Mouse (Mus musculus) MEL-GATA-1-ER (cell line): ENCODE measurements around the gene Kras.

Experiments
- DNase-seq: peaks from one replicate; pipeline ENCODE4 v3.0.0-alpha.2; 2012; ENCODE audit warnings: low read depth; ENCODE audit errors: extremely low read depth

The Kras gene

DNA sequence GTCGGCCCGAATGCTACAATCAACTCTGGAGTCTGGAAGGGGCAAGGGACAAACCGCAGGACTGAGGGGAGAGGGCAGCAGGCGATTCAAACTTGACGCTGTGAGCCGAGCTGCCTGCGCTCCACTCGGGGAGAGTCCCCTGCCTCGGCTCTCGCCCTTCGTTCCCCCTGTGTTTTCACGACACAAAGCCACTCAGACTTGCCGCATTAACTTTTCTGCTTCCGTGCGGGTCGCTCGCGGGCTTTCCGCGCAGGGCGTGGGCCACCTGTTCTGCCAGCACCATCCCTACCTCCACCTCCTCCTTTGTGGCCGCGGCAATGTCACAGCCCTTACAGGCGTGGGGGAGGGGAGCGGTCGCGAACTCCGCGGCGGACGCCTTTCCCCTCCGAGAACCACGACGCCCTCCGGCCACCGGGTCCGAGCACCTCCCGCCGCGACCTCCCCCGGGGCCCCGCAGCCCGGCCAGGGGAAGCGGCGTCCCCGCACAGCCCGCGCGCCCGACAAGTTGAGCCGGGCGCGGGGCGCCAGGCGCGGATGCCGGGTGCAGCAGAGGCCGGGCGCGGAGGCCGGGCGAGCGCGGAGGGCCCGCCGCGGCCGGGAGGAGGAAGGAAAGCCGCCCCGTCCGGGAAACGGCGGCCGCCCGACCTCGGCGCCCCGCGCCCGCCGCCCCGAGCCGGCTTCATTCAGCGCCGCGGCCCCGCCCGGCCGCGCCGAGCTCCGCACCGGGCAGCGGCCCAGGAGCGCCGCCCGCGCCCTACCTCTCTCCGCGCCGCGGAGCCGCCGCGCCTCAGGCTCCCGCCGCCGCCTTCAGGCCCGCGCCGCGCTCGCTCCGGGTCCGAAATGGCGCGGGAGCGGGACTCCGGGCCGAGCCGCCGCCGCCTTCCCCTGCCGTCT lies 501 bp downstream of the Kras start:
- no peak for DNase-seq

DNA sequence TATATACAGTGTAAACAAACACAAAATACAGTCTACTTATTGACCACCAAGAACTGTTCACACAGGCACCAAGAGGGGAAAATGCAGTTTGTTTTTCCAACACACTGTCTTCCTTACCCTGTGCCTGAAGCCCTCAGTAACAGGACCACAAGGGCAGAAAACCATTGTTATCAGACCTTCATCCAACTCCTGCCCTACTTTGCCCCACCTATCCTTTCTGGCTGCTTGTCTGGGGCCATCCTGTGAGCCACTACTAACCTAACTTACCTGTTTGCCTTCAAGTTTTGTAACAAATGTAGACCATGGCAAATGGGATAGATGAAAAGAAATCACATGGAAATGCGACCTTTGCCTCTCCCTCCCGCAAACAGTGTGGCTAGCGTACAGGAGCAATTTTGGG lies 2.2 kb downstream of the Kras start:
- no peak for DNase-seq

DNA sequence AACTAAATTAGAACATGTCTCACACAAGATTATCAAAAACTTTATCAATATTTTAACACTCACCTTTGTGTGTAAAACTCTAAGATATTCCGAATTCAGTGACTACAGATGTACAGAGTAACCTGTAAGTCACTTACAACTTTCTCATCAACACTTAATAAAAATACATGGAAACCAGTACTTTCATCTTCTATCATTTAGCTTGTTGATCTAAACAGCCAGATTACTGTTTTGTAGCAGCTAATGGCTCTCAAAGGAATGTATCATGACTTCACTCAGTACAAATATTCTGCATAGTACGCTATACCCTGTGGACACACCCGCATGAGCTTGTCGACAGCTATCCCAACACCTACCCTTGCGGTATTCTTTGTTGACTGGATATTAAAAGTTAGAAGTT lies 3.2 kb downstream of the Kras start:
- no peak for DNase-seq

DNA sequence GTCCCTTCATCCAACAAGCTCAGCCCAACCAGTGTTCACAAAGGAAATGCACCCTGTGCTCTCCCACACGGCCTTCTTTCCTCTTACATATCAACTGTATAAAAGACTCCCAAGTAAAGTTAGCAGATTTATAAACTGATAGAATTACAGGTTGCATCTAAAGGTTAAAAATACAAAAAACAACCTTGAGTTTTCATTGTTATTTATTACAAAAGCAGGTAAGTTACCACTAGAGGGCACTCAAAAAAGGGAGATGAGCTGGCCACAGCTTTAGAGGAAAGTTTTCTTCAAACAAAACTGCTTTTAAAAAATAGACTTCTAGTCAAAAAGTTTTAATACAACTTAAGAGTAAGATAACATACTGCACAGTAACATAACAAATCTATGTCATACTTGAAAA lies 7.5 kb downstream of the Kras start:
- no peak for DNase-seq

DNA sequence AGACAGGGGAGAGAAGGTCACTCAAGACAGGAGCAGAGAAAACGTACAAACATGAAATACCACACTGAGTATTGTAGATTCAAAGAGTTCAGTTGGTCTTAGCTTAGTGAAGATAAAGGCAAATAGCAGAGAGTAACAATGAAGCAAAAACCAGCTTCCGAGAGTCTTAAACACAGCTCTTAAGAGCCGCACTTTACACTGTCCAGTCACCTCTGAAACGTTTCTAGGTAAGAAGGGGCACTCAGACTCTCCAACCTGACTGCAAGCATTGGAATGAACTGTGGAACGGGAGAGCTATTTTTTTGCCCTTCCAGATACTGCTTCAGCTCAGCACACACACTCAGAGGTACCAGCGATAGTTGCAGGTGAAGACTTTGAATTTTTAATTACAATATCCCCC lies 9.8 kb downstream of the Kras start:
- DNase-seq, result no peak

DNA sequence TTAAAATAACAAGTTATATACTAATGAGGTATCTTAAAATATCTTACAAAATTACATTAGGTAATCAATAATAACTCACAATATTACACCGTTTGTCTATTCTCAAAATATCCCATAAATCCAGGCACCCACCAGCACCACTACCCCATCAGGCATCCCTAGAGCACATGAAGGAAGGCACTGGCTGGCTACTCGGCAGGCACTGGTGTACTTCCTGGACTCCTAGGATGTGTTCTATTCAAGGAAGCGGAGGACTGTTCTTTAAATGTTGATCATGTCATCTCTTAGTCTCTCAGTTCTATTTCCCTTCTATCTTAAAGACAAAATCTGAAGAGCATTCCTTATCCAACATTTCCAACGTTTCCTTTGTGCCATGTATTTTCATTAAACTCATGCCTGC lies 12.9 kb downstream of the Kras start:
- DNase-seq, result no peak

DNA sequence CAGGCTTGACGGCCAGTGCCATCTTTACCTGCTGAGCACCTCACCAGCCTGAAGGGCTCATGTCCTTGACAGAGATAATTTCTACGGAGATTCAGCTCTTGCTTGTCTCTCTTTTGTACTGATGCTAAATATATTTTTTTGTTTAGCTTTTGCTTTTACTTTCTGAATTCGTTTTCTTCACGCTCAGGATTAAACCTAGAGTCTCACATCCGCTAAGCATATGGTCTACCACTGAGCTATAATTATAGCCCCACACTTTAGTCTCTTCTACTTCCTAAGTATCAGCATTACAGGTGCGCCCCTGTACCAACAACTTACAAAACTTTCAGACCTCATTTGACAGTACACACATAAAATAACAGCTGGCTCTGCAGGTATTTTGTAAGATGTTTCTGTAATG lies 14.7 kb downstream of the Kras start:
- DNase-seq, result no peak

DNA sequence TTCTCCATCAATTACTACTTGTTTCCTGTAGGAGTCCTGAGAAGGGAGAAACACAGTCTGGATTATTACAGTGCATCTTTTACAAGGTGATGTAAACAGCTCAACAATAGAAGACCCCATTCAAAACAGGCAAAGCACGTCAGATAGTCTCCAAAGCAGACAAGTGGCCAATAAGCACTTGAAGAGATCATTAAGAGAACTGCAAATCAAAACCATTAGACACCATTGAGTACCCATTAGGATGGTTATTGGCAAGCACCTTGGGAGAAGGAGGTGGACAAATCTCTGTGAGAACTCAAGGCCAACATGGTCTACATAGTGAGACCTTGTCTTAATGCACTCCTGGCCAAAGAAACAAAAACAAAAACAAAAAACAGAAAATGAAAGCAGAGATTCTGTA lies 15.6 kb downstream of the Kras start:
- DNase-seq, result no peak

DNA sequence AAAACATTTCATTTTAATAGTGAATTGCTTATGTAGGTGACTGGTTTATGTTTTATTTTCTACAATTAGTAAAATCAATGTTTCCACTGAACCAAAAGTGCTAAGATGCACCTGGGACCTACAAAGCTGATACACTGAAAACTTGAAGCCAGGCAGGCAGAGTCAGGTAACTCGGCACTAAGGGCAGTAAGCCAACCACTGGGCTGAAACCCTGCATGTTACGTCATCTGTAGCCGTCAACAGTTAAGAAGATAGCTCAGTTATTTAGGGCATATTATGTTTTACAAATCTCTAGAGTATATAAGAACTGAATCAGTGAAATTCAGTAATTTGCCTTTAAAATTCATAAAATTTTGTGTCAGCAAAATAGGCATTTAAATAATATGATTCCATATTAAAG lies 23.7 kb downstream of the Kras start:
- no peak for DNase-seq

DNA sequence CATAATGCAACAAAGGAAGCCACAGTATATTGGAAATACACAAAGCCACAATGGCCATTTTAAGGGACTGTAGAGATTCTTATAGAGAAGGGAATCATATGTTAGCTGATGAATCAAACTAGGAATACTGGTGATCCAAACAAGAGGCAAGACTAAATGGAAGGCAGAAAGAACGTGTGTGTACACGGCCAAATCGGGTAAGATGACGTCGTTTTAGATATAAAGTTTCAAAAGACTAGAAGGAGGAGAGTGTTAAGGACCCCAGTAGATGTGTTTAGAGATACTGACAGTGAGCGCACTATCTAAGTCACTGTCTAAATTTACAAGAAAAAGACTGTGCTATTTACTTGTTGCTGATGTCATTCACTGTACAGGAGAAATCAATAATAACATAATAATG lies 25.8 kb downstream of the Kras start:
- DNase-seq, result no peak

DNA sequence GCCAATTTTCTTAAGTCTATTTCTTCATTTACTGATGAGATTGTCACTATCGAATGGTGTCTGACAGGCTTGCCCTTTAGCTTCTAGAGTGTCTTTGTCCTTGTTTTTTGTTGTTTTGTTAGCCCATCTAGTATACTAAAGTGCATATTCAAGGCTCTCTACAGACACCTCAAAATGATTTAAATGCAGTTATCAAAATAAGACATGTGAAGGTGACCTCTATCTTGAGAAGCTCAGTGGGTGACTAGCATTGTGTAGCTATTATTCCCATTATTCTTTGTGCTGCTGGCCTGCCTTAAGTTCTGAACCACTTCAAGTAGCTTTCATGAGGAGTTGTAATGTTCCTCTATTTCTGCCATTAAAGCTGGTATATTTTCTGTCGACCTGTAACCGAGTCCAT lies 34.2 kb downstream of the Kras start:
- no peak for DNase-seq

DNA sequence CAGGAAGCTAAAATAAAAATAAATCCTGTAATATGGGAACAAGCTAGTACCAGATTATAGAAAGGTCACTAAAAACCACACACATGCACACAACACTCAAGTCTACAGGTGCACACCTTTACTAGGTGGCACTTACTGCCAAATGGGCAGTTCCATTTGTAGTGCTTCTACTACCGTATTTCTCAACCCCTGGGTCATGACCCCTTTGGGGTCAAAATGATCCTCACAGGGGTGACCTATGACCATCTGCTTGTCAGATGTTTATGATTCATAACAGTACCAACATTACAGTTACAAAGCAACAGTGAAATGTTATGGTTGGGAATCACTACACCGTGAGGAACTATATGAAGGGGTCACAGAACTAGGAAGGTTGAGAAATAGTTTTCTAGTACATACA lies 36.1 kb downstream of the Kras start:
- no peak for DNase-seq

DNA sequence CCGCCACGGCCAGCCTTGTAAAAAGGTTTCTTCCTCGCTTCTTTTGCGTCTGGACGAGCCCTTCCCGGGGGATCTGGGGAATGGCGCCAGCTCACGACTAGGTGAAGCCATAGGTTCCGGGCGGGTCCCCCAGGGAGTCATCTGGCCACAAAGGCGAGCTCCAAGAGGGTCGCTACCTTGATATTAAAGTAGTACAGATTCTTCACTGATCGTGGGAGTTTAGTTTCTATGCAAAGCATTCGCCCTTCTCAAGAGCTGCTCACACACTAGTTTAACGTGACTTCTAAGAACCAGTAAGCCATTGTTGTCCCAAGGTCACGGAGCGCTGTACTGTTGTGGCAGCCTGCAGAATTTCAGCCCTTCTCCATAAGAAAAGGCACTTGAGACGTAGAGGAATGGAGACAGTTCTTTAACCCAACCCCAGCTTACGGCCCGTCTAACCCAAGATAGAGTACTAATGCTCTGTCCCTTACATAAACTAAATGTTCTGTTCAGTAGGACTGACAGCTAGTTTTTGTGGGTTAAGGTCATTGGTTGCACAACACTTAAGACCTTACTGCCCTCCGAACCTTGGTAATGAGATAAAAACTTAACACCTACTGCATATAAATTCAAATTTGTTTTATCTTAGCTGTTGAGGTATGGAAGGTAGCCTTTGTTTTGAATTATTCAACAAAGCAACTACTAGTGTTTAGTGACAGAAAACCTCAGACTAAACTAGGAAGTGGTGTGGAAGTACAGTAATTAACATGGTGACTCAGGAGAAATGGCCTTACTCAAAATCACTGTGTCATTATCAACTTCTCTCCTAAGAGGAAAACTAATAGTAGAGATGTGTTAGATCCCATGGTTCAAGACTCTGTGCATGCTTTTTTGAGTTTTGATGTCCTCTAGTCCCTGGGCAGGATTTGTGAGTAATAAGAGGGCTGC lies 38.4 kb downstream of the Kras start:
- peak; percentile 32 for DNase-seq

DNA sequence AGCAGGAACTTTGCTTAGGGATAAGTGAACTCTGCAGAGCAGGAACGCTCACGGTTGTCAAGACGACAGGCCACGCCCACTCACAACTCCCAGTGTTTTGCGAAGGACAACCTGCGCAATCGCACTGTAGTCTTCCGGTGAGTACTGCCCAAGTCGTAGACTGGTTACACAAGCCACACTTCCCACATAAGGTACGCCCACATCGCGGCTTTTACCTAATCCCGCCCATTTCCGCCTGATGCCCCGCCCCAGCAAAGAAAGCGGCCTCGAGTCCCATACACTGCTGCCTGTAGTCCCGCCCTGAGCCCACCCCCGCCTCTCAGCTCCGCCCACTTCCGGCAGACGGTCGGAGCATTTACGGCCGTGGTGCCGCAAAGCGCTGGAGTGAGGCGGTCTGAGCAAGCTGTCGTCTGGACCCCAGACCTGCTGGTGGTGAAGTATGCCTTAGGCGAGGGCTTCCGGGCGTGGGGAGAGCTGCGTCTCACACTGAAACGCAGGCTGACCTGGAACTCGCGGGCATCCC lies 39.2 kb downstream of the Kras start, which contains the start of the genes Casc1 and Etfrf1:
Gene Casc1 (minus strand): TSS at position 190 of the 523 bp plus-strand sequence.
Gene Etfrf1 (plus strand): TSS at position 319 of the 523 bp plus-strand sequence.
- DNase-seq, result peak; percentile 96

DNA sequence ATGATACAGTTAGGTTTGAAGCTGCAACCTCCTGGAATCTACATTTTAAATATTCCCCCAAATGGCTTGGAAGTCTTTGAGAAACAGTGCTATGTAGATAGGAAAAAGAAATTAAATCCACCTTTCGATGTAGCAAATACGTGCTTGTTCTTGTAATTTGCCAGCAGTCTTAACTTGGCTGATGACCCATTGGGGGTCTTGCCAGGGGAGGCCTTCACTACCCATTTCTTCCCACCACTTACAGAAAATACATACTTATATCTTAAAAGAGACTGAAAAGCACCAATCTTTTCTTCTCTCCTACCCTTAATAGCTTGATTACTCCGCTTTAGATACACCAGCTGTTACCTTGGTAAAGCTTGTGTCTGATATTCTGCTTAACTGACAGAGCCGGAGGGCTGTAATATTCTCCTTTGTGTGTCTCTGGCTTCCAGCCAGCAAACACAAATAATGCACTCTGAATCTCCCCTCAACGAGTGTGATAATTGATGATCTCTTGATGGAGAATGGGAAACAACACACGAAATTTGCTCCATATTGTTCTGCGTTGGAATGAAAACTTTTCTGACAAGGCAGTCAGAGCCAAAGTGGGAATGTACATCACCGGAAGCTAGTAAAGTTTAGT lies 39.9 kb downstream of the Kras start:
- DNase-seq, result no peak

DNA sequence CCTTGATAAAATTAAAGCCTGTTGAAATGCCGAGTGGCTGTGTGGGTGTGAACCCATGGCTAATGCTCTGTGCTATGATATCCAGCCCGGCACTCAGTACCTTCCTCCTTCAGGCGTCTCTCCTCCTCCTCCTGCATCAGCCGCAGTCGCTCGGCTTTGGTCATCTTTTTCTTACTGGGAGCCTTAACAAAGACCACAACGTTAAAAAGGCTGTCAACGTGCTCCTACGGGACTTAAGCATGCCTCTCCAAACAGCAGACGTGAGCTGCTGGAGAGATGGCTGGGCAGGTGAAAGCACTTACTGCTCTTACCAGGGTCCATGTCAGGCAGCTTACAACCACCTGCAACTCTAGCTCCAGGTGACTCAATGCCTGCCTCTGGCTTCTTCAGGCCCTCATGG lies 44.9 kb downstream of the Kras start:
- DNase-seq, result no peak

DNA sequence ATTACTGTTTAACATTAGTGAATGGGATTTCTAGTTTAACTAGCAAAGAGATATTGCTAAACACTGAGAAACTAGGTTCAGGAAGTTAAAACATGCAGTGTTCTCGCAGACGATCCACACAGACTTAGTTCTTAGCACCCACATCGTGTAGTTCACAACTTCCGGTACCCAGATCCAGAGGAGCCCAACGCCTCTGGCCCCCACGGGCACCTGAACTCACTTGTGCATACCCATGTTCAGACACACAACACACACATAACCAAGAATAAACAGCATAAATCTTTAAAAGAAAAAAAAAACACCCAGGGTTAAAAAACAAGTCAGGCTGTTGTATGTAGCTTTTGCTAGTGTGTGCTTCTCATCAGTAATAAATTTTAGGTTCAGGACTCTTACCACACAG lies 45.6 kb downstream of the Kras start:
- no peak for DNase-seq

DNA sequence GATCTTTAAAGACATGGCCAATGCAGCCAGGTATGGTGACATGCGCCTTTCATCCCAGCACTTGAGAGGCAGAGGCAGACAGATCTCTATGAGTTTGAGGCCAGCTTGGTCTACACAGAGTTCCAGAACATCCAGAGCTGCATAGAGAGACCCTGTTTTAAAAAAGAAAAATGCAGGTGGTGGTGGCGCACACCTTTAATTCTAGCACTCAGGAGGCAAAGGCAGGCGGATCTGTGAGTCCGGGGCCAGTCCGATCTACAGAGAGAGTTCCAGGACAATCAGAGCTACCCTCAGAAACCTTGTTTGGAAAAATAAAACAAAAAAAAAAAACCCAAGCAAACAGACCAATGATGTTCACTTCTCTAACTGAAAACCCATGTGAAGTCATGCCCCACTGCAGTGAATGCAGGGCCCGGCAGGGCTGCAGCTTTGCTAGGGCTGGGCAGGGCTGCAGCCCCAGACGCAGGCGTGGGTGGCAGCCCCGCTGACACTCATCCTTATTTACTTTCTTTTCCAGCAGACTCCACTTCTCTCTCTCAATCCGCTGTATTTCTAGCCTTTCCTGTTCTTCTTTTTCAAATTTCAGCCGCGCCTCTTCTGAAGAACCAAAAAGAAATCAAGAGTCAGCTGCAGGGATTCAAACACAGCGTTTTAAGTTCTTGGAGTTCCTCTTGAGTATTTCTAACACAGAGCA lies 47.5 kb downstream of the Kras start:
- DNase-seq, result no peak

DNA sequence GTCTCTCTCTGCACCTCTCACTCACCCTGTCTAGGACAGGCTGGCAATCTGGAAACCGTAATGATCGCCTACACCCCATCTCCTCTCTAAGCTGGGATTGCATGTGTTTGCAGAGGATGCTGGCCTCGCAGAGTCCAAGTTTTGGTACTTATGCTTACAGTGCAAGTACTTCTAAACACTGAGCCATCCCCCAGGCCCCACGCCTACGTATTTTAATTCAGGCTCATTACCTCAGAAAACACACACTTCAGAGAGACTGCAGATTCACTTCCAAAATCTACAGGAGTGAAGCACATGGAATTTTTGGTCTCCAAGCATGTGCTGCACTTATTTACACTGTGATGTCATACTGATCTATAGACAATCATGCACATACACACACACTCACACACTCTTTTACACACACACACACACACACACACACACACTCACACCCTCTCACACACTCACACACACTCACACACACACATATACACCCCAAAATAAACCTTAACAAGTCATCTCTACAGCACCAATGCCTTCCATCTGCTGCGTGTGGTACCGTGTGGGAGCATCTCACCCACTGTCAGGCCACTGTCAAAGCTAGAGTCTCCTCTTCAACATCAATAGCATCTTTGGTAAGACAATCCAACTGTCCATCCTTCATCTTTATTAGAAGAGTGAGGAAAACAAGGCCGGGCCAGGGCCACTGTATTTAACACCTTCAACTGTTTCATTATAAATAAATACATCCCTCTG lies 51.9 kb downstream of the Kras start:
- DNase-seq, result no peak

DNA sequence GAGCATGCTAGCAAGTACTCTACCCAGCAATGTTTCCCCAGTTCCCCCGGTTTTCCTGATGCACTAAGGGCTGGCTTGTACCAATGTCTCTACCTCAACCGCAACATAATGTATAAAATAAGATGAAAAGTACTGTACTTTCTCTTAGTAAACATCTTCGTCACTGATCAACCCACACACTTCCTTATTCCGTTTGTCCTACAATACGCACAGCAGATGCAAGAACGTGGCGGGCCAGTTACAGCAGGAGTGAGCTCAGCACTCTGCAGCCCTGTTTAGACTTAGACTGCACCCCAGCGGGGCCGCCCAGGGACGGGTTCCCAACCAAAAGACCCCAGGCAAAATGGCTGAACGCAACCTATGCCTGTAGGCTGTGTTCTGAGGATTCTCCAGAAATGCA lies 56.6 kb downstream of the Kras start:
- no peak for DNase-seq
